ENCODE assay signal across 8 mouse cellular contexts in genomic region chr7:144283701-144284100, GRCm38 (mm10).
DNase-seq lines count a peak whose midpoint lies in the region; ATAC-seq and TF ChIP-seq lines count a peak whose summit lies in the region.

No protein-coding gene starts in this region.

- 10% methylated on average over 6 of the region's 6 CpGs for WGBS in heart, embryonic 11.5 days (ENCODE audit: insufficient replicate concordance)
- 8% methylated on average over 6 of the region's 6 CpGs for WGBS in limb, embryonic 13.5 days

- H3K36me3 ChIP-seq in heart, embryonic 11.5 days (ENCODE audit: control insufficient read depth, insufficient read depth, low read length) = no peaks in the 10 kb centered on the region
- H3K36me3 ChIP-seq in limb, embryonic 13.5 days = no peaks in the 10 kb centered on the region

- ATAC-seq in frontal cortex, adult (ENCODE audit: low TSS enrichment) = peak; percentile 35; the same call in 1 of the 2 replicates
- ATAC-seq in heart, embryonic 11.5 days (replicated peaks; ENCODE audit: insufficient number of reproducible peaks, low FRiP score, low TSS enrichment) = no peak
- 0 out of 2 replicates have a peak, but pooled peaks have one; percentile 12 for ATAC-seq in limb, embryonic 13.5 days (ENCODE audit: low FRiP score, low read depth)

- peak overlapping the region; percentile 42 for H3K4me3 ChIP-seq in heart, embryonic 11.5 days (ENCODE audit: low read depth, low read length)
- peak overlapping the region; percentile 50 for H3K4me3 ChIP-seq in limb, embryonic 13.5 days

- peaks cover 4% of the 10 kb centered on the region; the same call in 1 of the 2 replicates for H3K4me1 ChIP-seq in heart, embryonic 11.5 days (ENCODE audit: control insufficient read depth, insufficient read depth, low read length)
- peaks cover 23% of the 10 kb centered on the region for H3K4me1 ChIP-seq in limb, embryonic 13.5 days

- no peaks in the 10 kb centered on the region for H3K9me3 ChIP-seq in heart, embryonic 11.5 days (replicated peaks; ENCODE audit: control insufficient read depth, low read length)
- H3K9me3 ChIP-seq in limb, embryonic 13.5 days = no peaks in the 10 kb centered on the region

- no peak for TF ChIP-seq CTCF in brain, embryonic 14.5 days (IDR thresholded peaks at IDR 0.05; ENCODE audit: borderline replicate concordance, extremely low read depth, insufficient read depth, insufficient read length)

- H3K4me2 ChIP-seq in heart, embryonic 11.5 days = peak overlapping the region; percentile 72
- peak overlapping the region; percentile 94 for H3K4me2 ChIP-seq in limb, embryonic 13.5 days (replicated peaks)

- TF ChIP-seq POLR2A in brain, embryonic 14.5 days (IDR thresholded peaks at IDR 0.05; ENCODE audit: borderline replicate concordance, extremely low read depth, insufficient read depth, insufficient read length, poor library complexity, severe bottlenecking) = peak; percentile 42; the same call in 1 of the 2 replicates

- H3K27ac ChIP-seq in heart, embryonic 11.5 days (ENCODE audit: low read depth, low read length) = no peak overlapping the region
- H3K27ac ChIP-seq in limb, embryonic 13.5 days = no peak overlapping the region

- no peak overlapping the region for H3K9ac ChIP-seq in heart, embryonic 11.5 days (ENCODE audit: low read depth, low read length)
- H3K9ac ChIP-seq in limb, embryonic 13.5 days = peak overlapping the region; percentile 68

- no peak for DNase-seq in frontal cortex, postnatal 14 days (ENCODE audit: low spot score in 2 of 2)
- peak; percentile 72 for DNase-seq in brain, embryonic 14.5 days (ENCODE audit: low read depth)
- peak; percentile 60 for DNase-seq in retina, embryonic 14.5 days (ENCODE audit: low spot score)
- DNase-seq in adrenal gland, postnatal 36 days = no peak
- DNase-seq in natural killer cell, adult 2 months (ENCODE audit: low spot score in 2 of 2) = no peak

- peaks cover 31% of the 10 kb centered on the region for H3K27me3 ChIP-seq in heart, embryonic 11.5 days (ENCODE audit: control insufficient read depth, insufficient read depth, low read length)
- peaks cover 21% of the 10 kb centered on the region; the same call in 1 of the 2 replicates for H3K27me3 ChIP-seq in limb, embryonic 13.5 days

Comparison
In these comparisons a context has a peak if more than half of its experiments do, and no peak if none do; other contexts are left out.
1. DNase-seq: peak in brain, embryonic 14.5 days (single experiment) and retina, embryonic 14.5 days (single experiment); none in frontal cortex, postnatal 14 days (0 of 2), adrenal gland, postnatal 36 days (0 of 2) and natural killer cell, adult 2 months (0 of 2).